Mouse (Mus musculus): ENCODE data around the gene Rps15a. TPM values are rescaled to one million over a fixed set of nuclear protein-coding genes. Genes with fewer than 3 reads are reported as not detected.

Gene Rps15a
- polyA plus RNA-seq, 1 experiment from 2014 or later = 522 TPM

DNA sequence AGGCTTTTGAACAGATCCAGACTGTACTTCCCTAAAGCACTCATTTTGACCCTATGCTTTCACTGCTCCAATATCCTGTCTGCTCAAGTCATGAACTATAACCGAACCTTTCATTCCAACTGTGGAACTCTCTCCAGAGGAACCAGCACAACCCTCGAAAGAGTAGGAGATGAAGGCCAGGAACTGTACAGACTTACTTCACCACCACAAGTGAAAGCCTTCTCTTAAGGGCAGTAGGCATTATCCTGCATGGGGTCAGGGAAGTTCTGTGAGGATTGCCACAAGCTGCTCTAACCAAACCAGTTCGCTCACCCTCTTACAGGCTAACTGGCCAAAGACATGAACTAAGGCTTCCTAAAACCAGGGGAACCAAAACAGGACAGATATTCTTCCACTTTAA, 4.9 kb downstream of the Rps15a start:
- Histone ChIP-seq H3K4me3 (peak overlapping the region; percentile 0; the same call in 1 of the 2 replicates), H3K36me3 (peaks cover 84% of the 10 kb centered on the region), H3K27me3 (no peaks in the 10 kb centered on the region), H3K4me1 (replicated peaks) (peaks cover 55% of the 10 kb centered on the region), H3K9me3 (no peaks in the 10 kb centered on the region), H3K9ac (peak overlapping the region; percentile 49), H3K4me2 (peak overlapping the region; percentile 90), H3K27ac (no peak overlapping the region)
- 89% methylated on average over 3 of the region's 3 CpGs for WGBS
- no peak for ATAC-seq (ENCODE audit: low FRiP score)

GRCm38 (mm10) chr7:118107671-118108070, 8.3 kb downstream of the Rps15a start:
- Histone ChIP-seq H3K36me3 (peaks cover 74% of the 10 kb centered on the region), H3K27ac (no peak overlapping the region), H3K9me3 (no peaks in the 10 kb centered on the region), H3K4me3 (no peak overlapping the region), H3K27me3 (no peaks in the 10 kb centered on the region), H3K4me2 (no peak overlapping the region), H3K9ac (no peak overlapping the region), H3K4me1 (replicated peaks) (peaks cover 30% of the 10 kb centered on the region)
- ATAC-seq (ENCODE audit: low FRiP score) = no peak
- 29% methylated on average over 1 of the region's 1 CpGs for WGBS

- Histone ChIP-seq H3K4me3 (no peak overlapping the region), H3K9ac (no peak overlapping the region), H3K4me1 (replicated peaks) (0 out of 2 replicates have a peak, but pooled peaks cover 3% of the 10 kb centered on the region), H3K27ac (no peak overlapping the region), H3K36me3 (peaks cover 44% of the 10 kb centered on the region), H3K4me2 (no peak overlapping the region), H3K27me3 (no peaks in the 10 kb centered on the region), H3K9me3 (no peaks in the 10 kb centered on the region)
- 73% methylated on average over 5 of the region's 5 CpGs for WGBS
- no peak for ATAC-seq (ENCODE audit: low FRiP score)
Measured at GRCm38 (mm10) chr7:118104458-118105052, 11.4 kb downstream of the Rps15a start.

- Histone ChIP-seq H3K4me3 (no peak overlapping the region), H3K9me3 (no peaks in the 10 kb centered on the region), H3K9ac (no peak overlapping the region), H3K27me3 (no peaks in the 10 kb centered on the region), H3K36me3 (peaks cover 35% of the 10 kb centered on the region), H3K4me2 (no peak overlapping the region), H3K27ac (peak overlapping the region; percentile 41), H3K4me1 (replicated peaks) (0 out of 2 replicates have a peak, but pooled peaks cover 3% of the 10 kb centered on the region)
- 46% methylated on average over 5 of the region's 5 CpGs for WGBS
- ATAC-seq (ENCODE audit: low FRiP score) = no peak; the same call in 1 of the 2 replicates
Measured at GRCm38 (mm10) chr7:118103462-118104379, 12.3 kb downstream of the Rps15a start.

DNA sequence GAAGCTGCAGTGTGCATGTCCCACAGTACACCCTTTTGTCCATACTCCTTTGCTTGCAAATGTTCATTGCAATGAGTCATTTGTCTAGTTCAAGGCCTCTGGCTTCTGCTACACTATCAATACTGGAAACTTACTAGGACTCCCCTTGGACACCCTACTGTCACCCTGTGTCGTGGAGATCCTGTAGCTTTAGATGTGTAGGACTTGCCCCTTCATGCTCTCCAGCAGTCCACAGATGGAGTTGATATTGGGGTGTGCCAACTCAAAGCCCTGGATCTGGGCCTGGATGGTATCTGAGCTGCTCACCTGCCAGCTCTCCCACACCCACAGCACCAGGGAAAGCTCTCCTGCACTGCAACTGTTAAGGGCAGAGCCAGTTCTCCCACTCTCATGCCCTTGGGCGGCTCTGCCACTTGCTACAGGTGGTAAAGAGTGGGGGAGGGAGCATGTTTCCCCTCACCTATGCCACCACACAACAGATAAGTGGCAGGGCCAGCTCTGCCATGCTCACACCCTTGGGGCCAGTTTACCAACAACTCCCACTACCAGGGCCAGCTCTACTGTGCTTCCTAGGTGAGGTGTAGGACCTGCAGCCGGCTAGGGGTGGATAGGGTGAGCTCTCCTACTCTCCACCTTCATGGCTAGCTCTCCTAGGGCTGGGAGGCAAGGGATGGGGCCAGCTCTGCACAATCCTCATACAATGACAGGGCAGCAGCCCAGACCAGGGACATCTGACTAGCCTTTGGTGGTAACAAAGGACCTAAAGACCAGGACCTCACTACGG, 13.1 kb downstream of the Rps15a start:
- Histone ChIP-seq H3K4me1 (replicated peaks) (0 out of 2 replicates have a peak, but pooled peaks cover 3% of the 10 kb centered on the region), H3K27me3 (no peaks in the 10 kb centered on the region), H3K27ac (peak overlapping the region; percentile 41), H3K9ac (no peak overlapping the region), H3K4me2 (no peak overlapping the region), H3K36me3 (peaks cover 27% of the 10 kb centered on the region), H3K4me3 (no peak overlapping the region), H3K9me3 (no peaks in the 10 kb centered on the region)
- ATAC-seq (ENCODE audit: low FRiP score) = no peak; the same call in 1 of the 2 replicates
- WGBS = 43% methylated on average over 4 of the region's 4 CpGs

- H3K9me3 ChIP-seq = no peaks in the 10 kb centered on the region
- no peak overlapping the region for H3K4me2 ChIP-seq
- 50% methylated on average over 4 of the region's 4 CpGs for WGBS
- H3K27me3 ChIP-seq = no peaks in the 10 kb centered on the region
- no peak overlapping the region for H3K4me3 ChIP-seq
- 0 out of 2 replicates have a peak, but pooled peaks cover 3% of the 10 kb centered on the region for H3K4me1 ChIP-seq (replicated peaks)
- 0 out of 2 replicates have a peak, but pooled peaks have one; percentile 19 for ATAC-seq (ENCODE audit: low FRiP score)
- H3K27ac ChIP-seq = no peak overlapping the region
- no peak overlapping the region for H3K9ac ChIP-seq
- peaks cover 20% of the 10 kb centered on the region for H3K36me3 ChIP-seq
Measured at GRCm38 (mm10) chr7:118102231-118102630, 13.8 kb downstream of the Rps15a start.

DNA sequence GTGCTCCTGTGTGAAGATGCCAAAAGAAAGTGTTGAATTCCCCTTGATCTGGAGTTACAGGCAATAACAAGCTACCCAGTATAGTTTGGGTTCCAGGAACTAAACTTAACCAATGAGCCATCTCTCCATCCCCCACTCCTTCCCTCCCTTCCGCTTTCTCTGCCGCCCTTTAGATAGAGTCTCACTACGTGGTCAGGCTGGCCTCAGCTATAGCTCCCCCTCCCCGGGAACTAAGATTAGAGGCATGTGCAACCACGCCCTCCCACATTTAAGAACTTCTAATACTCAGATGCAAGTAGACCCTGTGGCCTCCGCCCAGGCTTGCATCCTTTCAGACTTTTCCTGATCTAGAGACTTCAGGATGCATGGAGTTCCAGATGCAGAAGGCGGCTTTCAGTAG, 18.4 kb downstream of the Rps15a start:
- Histone ChIP-seq H3K27ac (no peak overlapping the region), H3K9me3 (no peaks in the 10 kb centered on the region), H3K4me3 (no peak overlapping the region), H3K36me3 (no peaks in the 10 kb centered on the region), H3K4me2 (no peak overlapping the region), H3K27me3 (no peaks in the 10 kb centered on the region), H3K9ac (no peak overlapping the region), H3K4me1 (replicated peaks) (no peaks in the 10 kb centered on the region)
- 80% methylated on average over 7 of the region's 7 CpGs for WGBS
- no peak for ATAC-seq (ENCODE audit: low FRiP score)

- ATAC-seq (ENCODE audit: low FRiP score) = no peak
- 94% methylated on average over 4 of the region's 4 CpGs for WGBS
- no peak overlapping the region for H3K4me3 ChIP-seq
Measured at GRCm38 (mm10) chr7:118079987-118080386, 36.0 kb downstream of the Rps15a start.

DNA sequence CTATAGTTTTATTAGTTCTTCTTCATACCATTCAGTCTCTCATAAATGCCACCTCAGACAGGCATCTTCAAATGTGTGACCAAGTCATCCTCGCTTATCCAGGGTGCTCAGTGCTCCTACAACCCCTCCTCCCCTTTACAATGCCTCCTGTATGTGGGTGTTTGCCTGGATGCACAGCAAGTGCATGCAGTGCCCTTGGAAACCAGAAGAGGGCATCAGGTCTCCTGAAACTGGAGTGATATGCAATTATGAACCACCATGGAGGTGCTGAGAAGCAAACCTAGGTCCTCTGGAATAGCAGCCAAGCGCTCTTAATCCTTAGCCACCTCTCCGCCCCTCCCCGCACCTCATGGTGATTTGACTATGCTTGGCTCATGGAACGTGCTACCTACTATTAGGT, 36.9 kb downstream of the Rps15a start:
- 90% methylated on average over 5 of the region's 5 CpGs for WGBS
- H3K27ac ChIP-seq = no peak overlapping the region

More at GRCm38 (mm10) chr7:118079987-118080386, 36.0 kb downstream of the Rps15a start:
- Histone ChIP-seq H3K4me2 (no peak overlapping the region), H3K9ac (no peak overlapping the region), H3K9me3 (no peaks in the 10 kb centered on the region), H3K36me3 (no peaks in the 10 kb centered on the region), H3K27me3 (no peaks in the 10 kb centered on the region), H3K27ac (no peak overlapping the region), H3K4me1 (replicated peaks) (no peaks in the 10 kb centered on the region)

GRCm38 (mm10) chr7:118067261-118067660, 48.7 kb downstream of the Rps15a start:
- Histone ChIP-seq H3K27me3 (no peaks in the 10 kb centered on the region), H3K27ac (no peak overlapping the region), H3K4me3 (no peak overlapping the region), H3K9me3 (no peaks in the 10 kb centered on the region), H3K4me1 (replicated peaks) (no peaks in the 10 kb centered on the region), H3K36me3 (no peaks in the 10 kb centered on the region), H3K9ac (no peak overlapping the region), H3K4me2 (no peak overlapping the region)
- 95% methylated on average over 5 of the region's 5 CpGs for WGBS
- ATAC-seq (ENCODE audit: low FRiP score) = no peak

More for the DNA sequence above, 36.9 kb downstream of the Rps15a start:
- H3K27me3 ChIP-seq = no peaks in the 10 kb centered on the region
- H3K9me3 ChIP-seq = no peaks in the 10 kb centered on the region
- H3K4me3 ChIP-seq = no peak overlapping the region
- ATAC-seq (ENCODE audit: low FRiP score) = no peak
- H3K4me2 ChIP-seq = no peak overlapping the region
- H3K4me1 ChIP-seq (replicated peaks) = no peaks in the 10 kb centered on the region
- H3K36me3 ChIP-seq = no peaks in the 10 kb centered on the region
- no peak overlapping the region for H3K9ac ChIP-seq

DNA sequence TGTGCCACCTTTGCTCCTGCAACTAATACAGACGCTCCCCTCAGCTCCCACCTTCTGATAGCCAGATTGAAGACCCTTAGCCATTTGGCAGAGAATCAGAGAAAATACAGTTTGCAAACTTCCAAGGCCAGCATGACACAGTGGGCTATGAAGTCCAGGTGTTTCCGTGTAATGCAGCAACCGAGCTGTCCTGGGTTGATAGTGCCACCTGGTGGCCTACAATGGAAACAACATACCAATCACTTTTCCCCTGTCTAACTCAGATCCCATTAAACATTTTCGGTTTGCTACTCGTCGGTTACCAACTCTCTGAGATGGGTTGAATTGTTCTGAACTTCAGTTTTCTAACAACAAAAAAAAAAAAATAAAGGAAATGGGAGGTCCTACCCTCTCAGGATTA, 59.7 kb downstream of the Rps15a start:
- no peak overlapping the region for H3K4me3 ChIP-seq
- no peak overlapping the region for H3K27ac ChIP-seq
- H3K4me2 ChIP-seq = no peak overlapping the region
- H3K9ac ChIP-seq = no peak overlapping the region
- no peaks in the 10 kb centered on the region for H3K36me3 ChIP-seq
- no peak for ATAC-seq (ENCODE audit: low FRiP score)
- 78% methylated on average over 6 of the region's 6 CpGs for WGBS
- H3K9me3 ChIP-seq = peaks cover 11% of the 10 kb centered on the region; the same call in 1 of the 2 replicates
- H3K4me1 ChIP-seq (replicated peaks) = no peaks in the 10 kb centered on the region
- no peaks in the 10 kb centered on the region for H3K27me3 ChIP-seq
